Mouse (Mus musculus) layer of hippocampus, adult 9-11 months (tissue): Measurements from ENCODE around the gene Ift43.
A peak's percentile ranks its signal among the peaks of the same experiment; 100 is the strongest.

Experiments
- DNase-seq: peaks from one replicate; pipeline ENCODE4 v3.0.0; 2022

Ift43 gene

GRCm38 (mm10) chr12:86078553-86079201, 3.7 kb upstream of the Ift43 start, which contains the start of gene Tgfb3:
Gene Tgfb3 (minus strand): TSS chr12:86079041.
- DNase-seq = no peak

GRCm38 (mm10) chr12:86079202-86079667, 3.1 kb upstream of the Ift43 start:
- peak; percentile 87 for DNase-seq

- DNase-seq = no peak
These were observed 3.5 kb downstream of the Ift43 start for GRCm38 (mm10) chr12:86085873-86086272.

DNA sequence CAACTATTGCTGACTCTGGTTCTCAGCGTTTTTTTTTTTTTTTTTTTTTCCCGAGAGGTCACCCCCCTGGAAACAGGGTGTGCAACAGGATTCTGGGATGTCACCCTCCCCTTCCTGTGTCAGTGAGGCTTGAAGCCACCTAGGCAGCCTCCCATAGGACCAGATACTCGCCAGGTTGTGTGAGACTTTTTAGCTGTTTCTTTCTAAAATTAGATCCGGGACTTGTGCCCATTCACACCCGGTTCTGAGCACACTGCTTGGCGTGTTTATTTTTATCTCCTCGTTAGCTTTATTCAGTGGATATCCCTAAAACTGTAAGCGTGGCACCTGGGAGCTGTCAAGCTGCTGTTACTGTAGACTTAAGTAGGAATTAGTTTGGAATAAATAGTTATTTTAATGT, 4.2 kb downstream of the Ift43 start:
- DNase-seq = no peak

GRCm38 (mm10) chr12:86088042-86088441, 5.7 kb downstream of the Ift43 start:
- no peak for DNase-seq

DNA sequence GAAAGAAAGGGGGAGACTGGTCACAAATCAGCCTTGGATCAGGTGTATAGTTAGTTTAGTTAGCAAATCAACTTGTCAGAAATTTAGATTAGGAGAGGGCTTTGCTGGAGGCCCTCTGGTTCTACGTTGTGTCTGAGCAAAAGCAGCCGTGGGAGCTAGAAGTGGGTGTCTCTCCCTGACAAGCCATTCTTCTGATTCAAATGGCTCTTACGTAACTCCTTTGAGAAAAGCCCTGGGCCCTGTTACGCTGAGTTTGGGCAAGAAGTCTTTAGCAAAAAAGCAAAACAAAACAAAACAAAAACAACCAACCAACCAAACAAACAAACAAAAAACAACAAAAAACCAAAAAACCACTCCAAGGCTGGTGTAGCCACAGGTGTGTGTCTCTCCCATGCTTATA, 8.4 kb downstream of the Ift43 start:
- DNase-seq = no peak

DNA sequence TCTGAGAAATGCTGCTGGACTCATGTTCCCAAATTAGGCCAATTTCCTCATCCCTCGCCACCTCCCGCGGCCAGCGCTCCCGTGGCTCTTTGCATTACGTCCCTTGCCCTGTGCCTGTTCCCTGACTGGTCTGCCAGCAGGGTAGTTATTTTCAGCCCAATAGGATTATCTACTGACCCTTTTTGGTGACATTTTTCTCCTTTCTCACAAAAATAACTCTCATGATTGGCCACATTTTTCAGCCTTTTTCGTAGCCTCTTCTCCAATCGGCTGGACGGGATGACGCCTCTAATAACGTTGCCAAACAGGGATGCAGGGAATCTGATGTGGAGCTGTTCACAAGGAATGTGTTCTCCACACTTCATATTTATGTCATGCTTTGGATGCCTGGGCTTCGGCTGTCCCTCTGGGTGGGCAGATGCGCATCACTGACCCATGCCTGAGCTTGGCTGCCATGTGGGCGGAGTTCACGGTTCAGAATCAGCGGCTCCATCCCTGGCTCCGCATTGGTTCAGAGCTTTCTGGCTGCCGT, 9.3 kb downstream of the Ift43 start:
- DNase-seq = no peak

DNA sequence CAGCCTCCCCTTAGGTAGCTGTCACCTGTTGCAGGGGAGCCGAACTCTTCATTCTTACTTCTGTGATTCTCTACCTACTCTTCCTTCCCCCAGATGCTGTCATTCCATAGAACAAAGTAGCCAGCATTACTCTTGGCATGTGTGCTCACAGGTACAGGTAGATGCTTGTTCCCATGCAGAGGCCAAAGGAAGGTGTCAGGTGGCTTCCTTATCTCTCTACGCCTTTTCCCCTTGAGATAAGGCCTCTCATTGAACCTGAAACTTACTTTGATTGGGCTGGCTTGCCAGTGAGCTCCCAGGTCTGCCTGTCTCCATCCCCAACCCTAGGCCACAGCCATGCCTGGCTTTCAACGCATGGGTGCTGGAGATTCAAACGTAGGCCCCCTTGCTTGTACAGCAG, 11.7 kb downstream of the Ift43 start:
- DNase-seq = no peak

- no peak for DNase-seq
These were observed 13.5 kb downstream of the Ift43 start for GRCm38 (mm10) chr12:86095806-86096205.

- DNase-seq = no peak
These were observed 15.4 kb downstream of the Ift43 start for GRCm38 (mm10) chr12:86097781-86098180.

DNA sequence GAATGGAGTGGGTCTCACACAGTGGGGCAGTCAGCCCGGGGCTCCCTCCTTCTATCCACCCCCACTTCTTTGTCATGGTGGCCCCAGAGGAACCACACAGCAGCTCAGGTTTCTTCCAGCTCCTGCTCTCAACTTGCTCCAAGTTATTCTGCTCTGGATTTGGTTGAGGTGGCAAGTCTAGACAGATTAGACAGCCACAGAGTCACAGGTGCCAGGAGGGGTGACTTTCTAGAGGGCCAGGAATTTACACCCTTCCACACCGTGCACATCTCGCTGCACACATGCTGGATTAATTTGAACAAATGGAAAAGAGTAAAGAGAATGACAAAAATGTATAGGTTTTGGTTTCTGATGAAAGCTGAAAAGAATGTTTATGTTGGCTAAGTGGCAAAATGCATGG, 18.4 kb downstream of the Ift43 start:
- DNase-seq = no peak

DNA sequence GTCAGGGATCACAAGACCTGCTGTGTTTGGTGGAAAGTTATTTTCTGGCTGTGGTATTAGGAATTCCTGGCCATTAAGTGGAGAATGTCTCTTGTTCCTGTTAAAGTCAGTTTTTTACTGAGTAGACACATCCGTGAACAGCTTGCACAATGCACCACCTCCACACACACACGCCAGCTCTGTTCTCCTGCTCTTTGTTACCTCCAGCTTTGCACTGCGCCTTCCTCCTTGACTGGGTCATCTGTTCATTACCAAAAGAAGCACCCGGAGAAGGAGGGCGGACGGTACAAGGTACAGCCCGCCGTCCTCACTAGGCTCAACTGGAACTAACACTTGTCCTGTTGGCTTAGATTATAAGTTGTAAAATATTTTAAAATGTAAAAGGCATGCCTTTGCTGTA, 20.3 kb downstream of the Ift43 start:
- DNase-seq = no peak

GRCm38 (mm10) chr12:86103391-86103790, 21.1 kb downstream of the Ift43 start:
- DNase-seq = peak; percentile 66

GRCm38 (mm10) chr12:86103852-86104251, 21.5 kb downstream of the Ift43 start:
- DNase-seq = no peak

- DNase-seq = no peak
These were observed 22.0 kb downstream of the Ift43 start for GRCm38 (mm10) chr12:86104297-86104696.

DNA sequence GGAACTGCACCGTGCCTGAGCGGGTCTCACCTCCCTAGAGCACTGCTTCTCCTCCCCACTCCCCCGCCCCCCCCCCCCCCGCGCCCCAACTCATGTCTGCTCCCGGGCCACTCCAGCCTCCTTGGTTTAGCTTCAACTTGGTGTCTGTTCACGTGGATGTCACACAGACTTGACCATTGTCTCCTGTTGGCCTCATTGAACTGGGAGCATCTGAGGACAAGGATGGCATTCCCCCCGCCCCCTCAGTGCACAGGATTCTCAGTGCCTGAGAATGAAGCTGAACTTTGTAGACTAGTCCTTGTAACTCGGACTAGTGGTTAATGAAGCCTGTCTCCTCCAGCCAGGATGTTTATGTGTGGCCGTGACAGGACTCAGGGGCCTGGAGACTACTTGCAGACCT, 23.2 kb downstream of the Ift43 start:
- DNase-seq = no peak

GRCm38 (mm10) chr12:86106086-86106485, 23.7 kb downstream of the Ift43 start:
- no peak for DNase-seq

DNA sequence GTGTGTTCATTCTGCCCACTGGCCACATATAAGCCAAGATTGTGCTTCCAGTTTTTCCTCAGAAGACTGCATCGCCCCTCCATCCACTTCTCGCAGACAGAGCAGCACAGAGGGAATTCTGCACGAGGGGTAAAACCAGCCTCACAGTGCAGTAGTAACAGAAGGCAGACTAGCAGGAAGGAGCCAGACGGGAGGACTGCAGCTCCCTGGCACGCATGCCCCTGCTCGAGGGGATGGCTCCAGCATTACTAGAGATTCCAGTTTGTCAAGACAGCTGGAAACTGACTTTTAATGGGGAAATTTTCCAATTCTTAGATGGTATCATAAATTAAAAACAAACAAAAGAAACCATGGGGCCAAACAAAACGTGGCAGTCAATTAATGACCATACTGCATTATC, 25.3 kb downstream of the Ift43 start:
- no peak for DNase-seq

DNA sequence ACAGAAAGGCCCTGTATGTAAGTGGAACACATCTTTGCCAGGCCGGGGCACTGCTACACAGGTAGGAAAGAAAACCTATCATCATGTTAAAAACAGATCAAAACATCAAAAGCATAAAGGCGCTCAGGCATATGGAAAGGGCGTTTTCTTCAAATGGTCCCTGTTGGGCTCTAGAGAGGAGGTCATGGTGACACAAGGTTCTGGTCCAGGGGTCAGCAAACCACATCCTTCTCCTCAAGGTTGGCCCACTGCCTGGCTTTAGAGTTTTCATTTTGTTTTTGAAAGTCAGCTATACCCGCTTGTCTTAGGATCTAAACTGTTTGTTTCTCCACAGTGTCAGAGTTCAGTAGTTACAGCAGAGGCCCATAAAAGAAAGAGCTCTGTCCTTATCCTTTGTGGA, 27.2 kb downstream of the Ift43 start:
- no peak for DNase-seq

DNA sequence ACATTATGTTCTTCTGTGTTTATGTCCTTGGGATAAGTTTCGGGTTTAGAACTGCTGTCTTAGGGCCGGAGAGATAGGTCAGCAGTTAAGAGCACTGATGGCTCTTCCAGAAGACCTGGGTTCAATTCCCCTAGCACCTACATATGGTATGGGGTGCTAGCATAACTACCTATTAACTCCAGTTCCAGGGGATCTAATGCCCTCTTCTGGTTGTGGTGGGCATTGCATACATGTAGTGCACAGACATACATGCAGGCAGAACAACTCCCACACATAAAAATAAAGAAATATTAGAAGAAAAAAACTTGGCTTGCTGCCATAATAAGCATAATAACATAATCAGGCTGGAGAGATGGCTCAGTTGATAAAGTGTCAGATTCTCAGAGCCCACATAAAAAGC, 28.3 kb downstream of the Ift43 start:
- DNase-seq = no peak

- DNase-seq = no peak
These were observed 34.0 kb downstream of the Ift43 start for GRCm38 (mm10) chr12:86116295-86116835.

GRCm38 (mm10) chr12:86124016-86124415, 41.7 kb downstream of the Ift43 start:
- DNase-seq = no peak

GRCm38 (mm10) chr12:86128122-86128521, 45.8 kb downstream of the Ift43 start:
- no peak for DNase-seq

- DNase-seq = no peak
These were observed 46.7 kb downstream of the Ift43 start for GRCm38 (mm10) chr12:86129005-86129404.

- DNase-seq = no peak
These were observed 47.4 kb downstream of the Ift43 start for GRCm38 (mm10) chr12:86129696-86130095.
